Mouse (Mus musculus) brain, adult 2 months (tissue): ENCODE measurements around the gene Prkn.

Source experiments
- DNase-seq: peaks from one replicate; pipeline ENCODE4 v3.0.0; 2011; ENCODE audit warnings: low read depth, low spot score

Prkn gene

GRCm38 (mm10) chr17:12037065-12037464, 1196.9 kb downstream of the Prkn start:
- DNase-seq = no peak

GRCm38 (mm10) chr17:12037574-12037973, 1197.4 kb downstream of the Prkn start:
- no peak for DNase-seq

- DNase-seq = no peak
Measured at GRCm38 (mm10) chr17:12038499-12038898, 1198.3 kb downstream of the Prkn start.

GRCm38 (mm10) chr17:12039188-12039587, 1199.0 kb downstream of the Prkn start:
- peak; percentile 87 for DNase-seq

GRCm38 (mm10) chr17:12039922-12040321, 1199.7 kb downstream of the Prkn start:
- DNase-seq = no peak

- DNase-seq = peak; percentile 66
Measured at GRCm38 (mm10) chr17:12040546-12040945, 1200.4 kb downstream of the Prkn start.

- DNase-seq = no peak
Measured at GRCm38 (mm10) chr17:12041091-12041655, 1201.0 kb downstream of the Prkn start.

GRCm38 (mm10) chr17:12042561-12043256, 1202.5 kb downstream of the Prkn start:
- DNase-seq = peak; percentile 90

GRCm38 (mm10) chr17:12044222-12044621, 1204.0 kb downstream of the Prkn start:
- no peak for DNase-seq

- DNase-seq = peak; percentile 88
Measured at GRCm38 (mm10) chr17:12045861-12046273, 1205.7 kb downstream of the Prkn start.

GRCm38 (mm10) chr17:12047032-12047431, 1206.8 kb downstream of the Prkn start:
- no peak for DNase-seq

- DNase-seq = no peak
Measured at GRCm38 (mm10) chr17:12047523-12047922, 1207.3 kb downstream of the Prkn start.

- DNase-seq = no peak
Measured at GRCm38 (mm10) chr17:12048695-12049490, 1208.7 kb downstream of the Prkn start.

GRCm38 (mm10) chr17:12050261-12050660, 1210.1 kb downstream of the Prkn start:
- no peak for DNase-seq

- DNase-seq = no peak
Measured at GRCm38 (mm10) chr17:12051031-12051430, 1210.8 kb downstream of the Prkn start.

GRCm38 (mm10) chr17:12052651-12053050, 1212.5 kb downstream of the Prkn start:
- no peak for DNase-seq

GRCm38 (mm10) chr17:12059041-12059440, 1218.9 kb downstream of the Prkn start:
- no peak for DNase-seq

- no peak for DNase-seq
Measured at GRCm38 (mm10) chr17:12061381-12061780, 1221.2 kb downstream of the Prkn start.

- DNase-seq = peak; percentile 61
Measured at GRCm38 (mm10) chr17:12062861-12063260, 1222.7 kb downstream of the Prkn start.

GRCm38 (mm10) chr17:12063533-12063932, 1223.3 kb downstream of the Prkn start:
- DNase-seq = no peak

- no peak for DNase-seq
Measured at GRCm38 (mm10) chr17:12066054-12066453, 1225.9 kb downstream of the Prkn start.

- DNase-seq = no peak
Measured at GRCm38 (mm10) chr17:12076816-12077215, 1236.6 kb downstream of the Prkn start.
